Comparison of ENCODE assay signal across 21 mouse cellular contexts in the genomic region with DNA sequence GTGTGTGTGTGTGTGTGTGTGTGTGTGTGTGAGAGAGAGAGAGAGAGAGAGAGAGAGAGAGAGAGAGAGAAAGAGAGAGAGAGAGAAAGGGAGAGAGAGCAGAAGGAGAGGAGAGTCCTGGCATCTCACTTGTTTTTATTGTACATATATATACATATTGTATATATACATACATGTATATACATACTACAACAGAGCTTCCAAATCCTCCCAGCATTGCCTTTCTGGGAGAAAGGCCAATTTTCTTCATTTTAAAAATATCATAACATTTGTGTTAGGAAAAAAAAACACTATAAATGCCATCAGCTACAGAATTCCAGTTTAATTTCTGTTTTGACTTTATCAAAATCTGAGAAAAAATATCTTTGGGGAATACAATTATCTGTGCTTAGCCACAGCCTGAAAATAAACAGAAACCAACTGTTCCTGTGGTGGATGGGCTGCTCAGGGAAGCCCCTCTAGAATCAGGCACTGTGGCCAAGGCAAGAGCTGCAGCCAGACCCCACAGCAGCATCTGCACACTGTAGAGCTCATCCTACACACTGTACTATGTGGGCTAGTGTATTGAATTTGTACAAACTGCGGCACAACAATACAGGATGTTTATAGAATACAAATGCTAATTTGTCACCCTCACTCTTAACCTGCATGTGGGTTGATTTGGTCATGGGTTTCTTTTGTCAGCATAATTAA.
DNase-seq lines count a peak whose midpoint lies in the region; ATAC-seq lines count a peak whose summit lies in the region.
"Had no signal": no experiment of that assay in that cellular context is flagged by ENCODE, and none has a peak within 500 bp of the region (broad histone marks: within the 10 kb centered on the region; RNA-seq: fewer than 3 reads in every experiment).

No protein-coding gene starts in this region.

- H3K4me2 ChIP-seq in embryonic facial prominence, embryonic 13.5 days, result no peak overlapping the region
- no peak overlapping the region for H3K4me2 ChIP-seq in heart, embryonic 12.5 days
- H3K4me2 ChIP-seq: hindbrain, embryonic 12.5 days had no signal

- peak overlapping the region; percentile 60; the same call in 1 of the 2 replicates for H3K27ac ChIP-seq in embryonic facial prominence, embryonic 13.5 days
- no peak overlapping the region for H3K27ac ChIP-seq in embryonic facial prominence, embryonic 10.5 days (replicated peaks)
- no peak overlapping the region for H3K27ac ChIP-seq in heart, embryonic 12.5 days (ENCODE audit: poor library complexity, severe bottlenecking)
- H3K27ac ChIP-seq: gastrocnemius, adult 2 months; hindbrain, embryonic 12.5 days; hindbrain, postnatal 0 days had no signal

- H3K9me3 ChIP-seq in embryonic facial prominence, embryonic 13.5 days, result no peaks in the 10 kb centered on the region
- no peaks in the 10 kb centered on the region for H3K9me3 ChIP-seq in embryonic facial prominence, embryonic 10.5 days
- 0 out of 2 replicates have a peak, but pooled peaks cover 2% of the 10 kb centered on the region for H3K9me3 ChIP-seq in heart, embryonic 12.5 days (replicated peaks)
- H3K9me3 ChIP-seq: hindbrain, embryonic 12.5 days had no signal

- 48% methylated on average over 1 of the region's 1 CpGs for WGBS in embryonic facial prominence, embryonic 13.5 days
- 92% methylated on average over 1 of the region's 1 CpGs for WGBS in embryonic facial prominence, embryonic 10.5 days
- WGBS in heart, embryonic 12.5 days, result 85% methylated on average over 1 of the region's 1 CpGs

- H3K4me1 ChIP-seq in embryonic facial prominence, embryonic 13.5 days, result peaks cover 18% of the 10 kb centered on the region
- H3K4me1 ChIP-seq in embryonic facial prominence, embryonic 10.5 days, result peaks cover 13% of the 10 kb centered on the region
- H3K4me1 ChIP-seq in heart, embryonic 12.5 days (replicated peaks), result no peaks in the 10 kb centered on the region

- peak; percentile 43; the same call in 1 of the 2 replicates for ATAC-seq in embryonic facial prominence, embryonic 13.5 days (ENCODE audit: insufficient number of reproducible peaks, insufficient read depth, low FRiP score, low TSS enrichment, low read depth)
- no peak for ATAC-seq in heart, embryonic 12.5 days (ENCODE audit: insufficient number of reproducible peaks, low FRiP score)
- ATAC-seq: CD4-positive, CD25-positive, alpha-beta regulatory T cell, adult 4 months; hindbrain, postnatal 0 days had no signal

- H3K4me3 ChIP-seq in embryonic facial prominence, embryonic 13.5 days, result no peak overlapping the region
- no peak overlapping the region for H3K4me3 ChIP-seq in embryonic facial prominence, embryonic 10.5 days
- no peak overlapping the region for H3K4me3 ChIP-seq in heart, embryonic 12.5 days
- H3K4me3 ChIP-seq: gastrocnemius, adult 2 months; hindbrain, embryonic 12.5 days had no signal

- H3K27me3 ChIP-seq in embryonic facial prominence, embryonic 13.5 days, result peaks cover 4% of the 10 kb centered on the region
- peaks cover 15% of the 10 kb centered on the region; the same call in 1 of the 2 replicates for H3K27me3 ChIP-seq in embryonic facial prominence, embryonic 10.5 days (replicated peaks; ENCODE audit: low read depth, poor library complexity, severe bottlenecking)
- no peaks in the 10 kb centered on the region for H3K27me3 ChIP-seq in heart, embryonic 12.5 days (replicated peaks)
- H3K27me3 ChIP-seq: hindbrain, embryonic 12.5 days had no signal

- H3K36me3 ChIP-seq in embryonic facial prominence, embryonic 13.5 days, result no peaks in the 10 kb centered on the region
- no peaks in the 10 kb centered on the region for H3K36me3 ChIP-seq in embryonic facial prominence, embryonic 10.5 days (replicated peaks)
- no peaks in the 10 kb centered on the region for H3K36me3 ChIP-seq in heart, embryonic 12.5 days
- H3K36me3 ChIP-seq: G1E; hindbrain, embryonic 12.5 days had no signal

- no peak overlapping the region for H3K9ac ChIP-seq in embryonic facial prominence, embryonic 13.5 days
- no peak overlapping the region for H3K9ac ChIP-seq in heart, embryonic 12.5 days
- H3K9ac ChIP-seq: hindbrain, embryonic 12.5 days had no signal

- DNase-seq in embryonic facial prominence, embryonic 10.5 days (ENCODE audit: low spot score), result no peak
- peak; percentile 4 for DNase-seq in heart, adult 11 months
- DNase-seq in right cerebral cortex, postnatal 4 days, result peak; percentile 10
- DNase-seq in right cerebral cortex, postnatal 10 days (ENCODE audit: low spot score in 2 of 2), result no peak
- peak; percentile 11 for DNase-seq in telencephalon, adult 2 months (ENCODE audit: low read depth, low spot score)
- DNase-seq in adrenal gland, adult (ENCODE audit: inconsistent age in 2 of 2, low spot score in 1 of 2), result no peak
- DNase-seq: adrenal gland, postnatal 10 days; B cell, adult 2 months; cerebellum, adult 18-20 months; cerebellum, adult 9-11 months; cerebellum, postnatal 36 days; gastrocnemius, adult 2 months; gastrocnemius, postnatal 25 days; heart, postnatal 10 days; heart, postnatal 4 days had no signal

Comparison
In these comparisons a context has a peak if more than half of its experiments do, and no peak if none do; other contexts are left out.
1. DNase-seq: peak in heart, adult 11 months (single experiment), right cerebral cortex, postnatal 4 days (single experiment) and telencephalon, adult 2 months (single experiment); none in embryonic facial prominence, embryonic 10.5 days (single experiment), right cerebral cortex, postnatal 10 days (0 of 2) and adrenal gland, adult (0 of 2).